Mouse (Mus musculus) myocyte (in vitro differentiated cells): ENCODE data around the gene Nfasc. TPM values are rescaled to one million over a fixed set of nuclear protein-coding genes. Genes with fewer than 3 reads are reported as not detected.

Source experiments
- H3K27me3 ChIP-seq: one replicate; pipeline ENCODE4 v1.6.1; 2011; ENCODE audit not compliant: control insufficient read depth, insufficient read depth, insufficient read length
- H3K36me3 ChIP-seq: one replicate; pipeline ENCODE4 v1.6.1; 2011; ENCODE audit not compliant: control insufficient read depth, insufficient read depth
- H3K4me2 ChIP-seq: one replicate; pipeline ENCODE4 v1.6.1; 2011; ENCODE audit warnings: low read depth, control low read depth
- H3K4me3 ChIP-seq: one replicate; pipeline ENCODE4 v1.5.1; 2011; ENCODE audit warnings: mild to moderate bottlenecking, control low read depth, moderate library complexity
- H3K79me2 ChIP-seq: one replicate; pipeline ENCODE4 v1.6.1; 2011; ENCODE audit not compliant: control insufficient read depth, insufficient read depth
- H3ac ChIP-seq: one replicate; pipeline ENCODE4 v1.6.1; 2011; ENCODE audit not compliant: control insufficient read depth, insufficient read length
- CEBPB ChIP-seq: IDR thresholded peaks from 2 replicates; pipeline ENCODE4 v1.6.1; 2011; ENCODE audit warnings: mild to moderate bottlenecking, moderate library complexity; ENCODE audit not compliant: poor library complexity, insufficient read depth, severe bottlenecking
- E2F4 ChIP-seq: IDR thresholded peaks from one replicate; pipeline ENCODE4 v1.6.1; 2011; ENCODE audit warnings: mild to moderate bottlenecking, control low read depth, moderate library complexity; ENCODE audit not compliant: insufficient read depth
- MAX ChIP-seq: IDR thresholded peaks from one replicate; pipeline ENCODE4 v1.6.1; 2011; ENCODE audit warnings: low read depth, mild to moderate bottlenecking, control low read depth
- MYOD1 ChIP-seq, 3 experiments: IDR thresholded peaks; one replicate each; pipeline ENCODE4 v1.6.1; 2011; ENCODE audit warnings: control low read depth in 2 of 3, low read depth in 2 of 3, mild to moderate bottlenecking in 2 of 3, moderate library complexity in 1 of 3; ENCODE audit not compliant: insufficient read length in 2 of 3, control insufficient read depth in 1 of 3
- MYOG ChIP-seq, 3 experiments: IDR thresholded peaks; one replicate each; pipeline ENCODE4 v1.6.1; 2011; ENCODE audit warnings: control low read depth in 2 of 3, low read depth in 2 of 3, mild to moderate bottlenecking in 2 of 3; ENCODE audit not compliant: insufficient read length in 2 of 3, control insufficient read depth in 1 of 3, insufficient read depth in 1 of 3
- POLR2A ChIP-seq: IDR thresholded peaks from one replicate; pipeline ENCODE4 v1.6.1; 2011; ENCODE audit warnings: low read depth, mild to moderate bottlenecking, control low read depth, moderate library complexity; ENCODE audit not compliant: insufficient read length
- POLR2AphosphoS2 ChIP-seq: IDR thresholded peaks from one replicate; pipeline ENCODE4 v1.6.1; 2011; ENCODE audit warnings: low read depth, control low read depth; ENCODE audit not compliant: insufficient read length
- REST ChIP-seq: IDR thresholded peaks from one replicate; pipeline ENCODE4 v1.6.1; 2011; ENCODE audit warnings: mild to moderate bottlenecking, control low read depth, moderate library complexity; ENCODE audit not compliant: insufficient read depth, insufficient read length
- SRF ChIP-seq: IDR thresholded peaks from one replicate; pipeline ENCODE4 v1.6.1; 2011; ENCODE audit warnings: low read depth; ENCODE audit not compliant: control insufficient read depth, insufficient read length
- TCF12 ChIP-seq: IDR thresholded peaks from one replicate; pipeline ENCODE4 v1.6.1; 2011; ENCODE audit warnings: mild to moderate bottlenecking, control low read depth; ENCODE audit not compliant: poor library complexity, insufficient read depth, severe bottlenecking
- TCF3 ChIP-seq: IDR thresholded peaks from one replicate; pipeline ENCODE4 v1.6.1; 2011; ENCODE audit warnings: low read depth, control low read depth; ENCODE audit not compliant: insufficient read length
- USF1 ChIP-seq: IDR thresholded peaks from one replicate; pipeline ENCODE4 v1.6.1; 2011; ENCODE audit warnings: low read depth, mild to moderate bottlenecking, control low read depth, moderate library complexity
- polyA plus RNA-seq: library from polyadenylated mRNA; unstranded; fragments of >200 nt; fragmentation: generic; extraction: Trizol; gene quantifications from one replicate; pipeline ENCODE4 v1.2.1, GENCODE M21; 2012; ENCODE audit warnings: missing spikeins

Gene Nfasc
- polyA plus RNA-seq, 1 experiment, result not detected

- H3K4me2 ChIP-seq, result no peak overlapping the region
- H3K36me3 ChIP-seq, result no peaks in the 10 kb centered on the region
- TF ChIP-seq TCF3 (no peak), MYOD1 (IDR thresholded peaks at IDR 0.05; ENCODE audit: control insufficient read depth in 1 of 3, insufficient read length in 2 of 3, low read depth in 2 of 3) (no peak), CEBPB (no peak), REST (no peak), SRF (no peak), POLR2A (no peak), E2F4 (no peak), TCF12 (no peak)
These were observed 210.9 kb downstream of the Nfasc start for GRCm38 (mm10) chr1:132530631-132531191.

GRCm38 (mm10) chr1:132528647-132529334, 212.8 kb downstream of the Nfasc start:
- H3K4me3 ChIP-seq, result no peak overlapping the region
- H3K79me2 ChIP-seq, result no peaks in the 10 kb centered on the region
- peaks cover 75% of the 10 kb centered on the region for H3K27me3 ChIP-seq
- H3K4me2 ChIP-seq, result no peak overlapping the region
- no peaks in the 10 kb centered on the region for H3K36me3 ChIP-seq
- TF ChIP-seq TCF3 (no peak), USF1 (no peak), POLR2AphosphoS2 (no peak), MYOG (IDR thresholded peaks at IDR 0.05; ENCODE audit: control insufficient read depth in 1 of 3, insufficient read depth in 1 of 3, insufficient read length in 2 of 3, low read depth in 2 of 3) (no peak), POLR2A (no peak), MYOD1 (IDR thresholded peaks at IDR 0.05; ENCODE audit: control insufficient read depth in 1 of 3, insufficient read length in 2 of 3, low read depth in 2 of 3) (no peak), TCF12 (no peak), E2F4 (no peak), CEBPB (no peak), SRF (no peak), MAX (no peak), REST (no peak)
- H3ac ChIP-seq, result no peak overlapping the region

More at GRCm38 (mm10) chr1:132530631-132531191, 210.9 kb downstream of the Nfasc start:
- Histone ChIP-seq H3ac (no peak overlapping the region), H3K79me2 (no peaks in the 10 kb centered on the region), H3K27me3 (peaks cover 84% of the 10 kb centered on the region), H3K4me3 (no peak overlapping the region)

GRCm38 (mm10) chr1:132528071-132528470, 213.5 kb downstream of the Nfasc start:
- TF ChIP-seq REST (no peak), TCF12 (no peak), POLR2AphosphoS2 (no peak), CEBPB (no peak), TCF3 (no peak), E2F4 (no peak), POLR2A (no peak), MYOD1 (IDR thresholded peaks at IDR 0.05; ENCODE audit: control insufficient read depth in 1 of 3, insufficient read length in 2 of 3, low read depth in 2 of 3) (no peak), MAX (no peak), SRF (no peak), MYOG (IDR thresholded peaks at IDR 0.05; ENCODE audit: control insufficient read depth in 1 of 3, insufficient read depth in 1 of 3, insufficient read length in 2 of 3, low read depth in 2 of 3) (no peak), USF1 (no peak)
- Histone ChIP-seq H3K36me3 (no peaks in the 10 kb centered on the region), H3K4me3 (no peak overlapping the region), H3ac (no peak overlapping the region), H3K27me3 (peaks cover 75% of the 10 kb centered on the region), H3K79me2 (no peaks in the 10 kb centered on the region), H3K4me2 (no peak overlapping the region)

- Histone ChIP-seq H3K27me3 (peaks cover 68% of the 10 kb centered on the region), H3ac (no peak overlapping the region), H3K4me3 (no peak overlapping the region), H3K79me2 (no peaks in the 10 kb centered on the region), H3K36me3 (no peaks in the 10 kb centered on the region), H3K4me2 (no peak overlapping the region)
- no peak for TF ChIP-seq TCF12
- TF ChIP-seq REST, result no peak
- no peak for TF ChIP-seq SRF
- TF ChIP-seq TCF3, result no peak
- no peak for TF ChIP-seq POLR2AphosphoS2
- no peak for TF ChIP-seq POLR2A
- no peak for TF ChIP-seq CEBPB
- TF ChIP-seq MAX, result no peak
- no peak for TF ChIP-seq USF1
- no peak for TF ChIP-seq MYOG (IDR thresholded peaks at IDR 0.05; ENCODE audit: control insufficient read depth in 1 of 3, insufficient read depth in 1 of 3, insufficient read length in 2 of 3, low read depth in 2 of 3)
- no peak for TF ChIP-seq MYOD1 (IDR thresholded peaks at IDR 0.05; ENCODE audit: control insufficient read depth in 1 of 3, insufficient read length in 2 of 3, low read depth in 2 of 3)
- no peak for TF ChIP-seq E2F4
These were observed 215.8 kb downstream of the Nfasc start for GRCm38 (mm10) chr1:132525832-132526231.
